Mouse (Mus musculus) stomach, postnatal 0 days (tissue): Measurements from ENCODE around the gene Elk4.

Experiments
- CTCF ChIP-seq: IDR thresholded peaks from 2 replicates; pipeline ENCODE4 v1.5.1; 2016; ENCODE audit warnings: antibody characterized with exemption, low read depth, mild to moderate bottlenecking, moderate library complexity
- EP300 ChIP-seq: optimal IDR thresholded peaks from 2 replicates; pipeline ENCODE3; 2016; ENCODE audit warnings: antibody characterized with exemption

GRCm38 (mm10) chr1:132026925-132027646 is 19.7 kb downstream of the Elk4 start:
- TF ChIP-seq CTCF, result no peak
- TF ChIP-seq EP300, result no peak
